Comparison of ENCODE assay signal across 24 mouse cellular contexts in genomic region chr16:9093593-9093992, GRCm38 (mm10).
DNase-seq lines count a peak whose midpoint lies in the region; ATAC-seq lines count a peak whose summit lies in the region.
"Had no signal": no experiment of that assay in that cellular context is flagged by ENCODE, and none has a peak within 500 bp of the region (broad histone marks: within the 10 kb centered on the region; RNA-seq: fewer than 3 reads in every experiment).

No protein-coding gene starts in this region.

- no peaks in the 10 kb centered on the region for H3K4me1 ChIP-seq in heart, embryonic 10.5 days
- H3K4me1 ChIP-seq in limb, embryonic 13.5 days: peaks cover 21% of the 10 kb centered on the region
- H3K4me1 ChIP-seq: lung, embryonic 15.5 days had no signal

- intact Hi-C loops in heart, postnatal 25 days (cut with DNase I): no loop called here

- no peaks in the 10 kb centered on the region for H3K9me3 ChIP-seq in heart, embryonic 10.5 days
- H3K9me3 ChIP-seq in limb, embryonic 13.5 days: no peaks in the 10 kb centered on the region
- H3K9me3 ChIP-seq: G1E; kidney, embryonic 15.5 days; lung, embryonic 15.5 days; neural tube, embryonic 12.5 days had no signal

- DNase-seq in heart, embryonic 10.5 days (ENCODE audit: low spot score): peak; percentile 45
- no peak for DNase-seq in heart, postnatal 25 days (ENCODE audit: low spot score)
- peak; percentile 1 for DNase-seq in Muller cell, postnatal 12 days (ENCODE audit: inconsistent ontology term)
- peak; percentile 28 for DNase-seq in embryo, embryonic 10.5 days (ENCODE audit: low spot score)
- DNase-seq in urinary bladder, postnatal 36 days (ENCODE audit: low spot score in 2 of 2): no peak
- DNase-seq in layer of hippocampus, postnatal 36 days: no peak
- DNase-seq: adrenal gland, postnatal 25 days; cerebellum, adult 8-10 months; heart, postnatal 10 days; kidney, adult 11 months; lung, postnatal 36 days; midbrain, embryonic 14.5 days; retina, postnatal 1 day; right cerebral cortex, postnatal 25 days; spleen, adult 18-20 months; thymus, postnatal 14 days had no signal

- H3K27ac ChIP-seq in heart, embryonic 10.5 days: no peak overlapping the region
- H3K27ac ChIP-seq in limb, embryonic 13.5 days: 0 out of 2 replicates have a peak overlapping the region, but pooled peaks have one; percentile 58
- H3K27ac ChIP-seq: hindbrain, embryonic 13.5 days; kidney, embryonic 15.5 days; liver, embryonic 14.5 days; lung, embryonic 15.5 days; neural tube, embryonic 12.5 days had no signal

- H3K4me3 ChIP-seq in heart, embryonic 10.5 days: no peak overlapping the region
- H3K4me3 ChIP-seq in limb, embryonic 13.5 days: no peak overlapping the region
- H3K4me3 ChIP-seq: hindbrain, embryonic 13.5 days; kidney, embryonic 15.5 days; lung, embryonic 15.5 days; neural tube, embryonic 12.5 days had no signal

- H3K9ac ChIP-seq in limb, embryonic 13.5 days: no peak overlapping the region
- H3K9ac ChIP-seq: hindbrain, embryonic 13.5 days; kidney, embryonic 15.5 days; liver, embryonic 14.5 days; lung, embryonic 15.5 days; neural tube, embryonic 12.5 days had no signal

- peak; percentile 84 for ATAC-seq in limb, embryonic 13.5 days (ENCODE audit: low FRiP score, low read depth)

- WGBS in heart, embryonic 10.5 days: 69% methylated on average over 2 of the region's 2 CpGs
- WGBS in limb, embryonic 13.5 days: 5% methylated on average over 2 of the region's 2 CpGs

- H3K27me3 ChIP-seq in heart, embryonic 10.5 days (ENCODE audit: insufficient read depth, poor library complexity, severe bottlenecking): no peaks in the 10 kb centered on the region
- no peaks in the 10 kb centered on the region for H3K27me3 ChIP-seq in limb, embryonic 13.5 days
- H3K27me3 ChIP-seq: hindbrain, embryonic 13.5 days; kidney, embryonic 15.5 days; lung, embryonic 15.5 days; neural tube, embryonic 12.5 days had no signal

- H3K4me2 ChIP-seq in limb, embryonic 13.5 days (replicated peaks): no peak overlapping the region
- H3K4me2 ChIP-seq: heart, embryonic 11.5 days; hindbrain, embryonic 13.5 days; kidney, embryonic 15.5 days; lung, embryonic 15.5 days; neural tube, embryonic 12.5 days had no signal

- no peaks in the 10 kb centered on the region for H3K36me3 ChIP-seq in heart, embryonic 10.5 days
- no peaks in the 10 kb centered on the region for H3K36me3 ChIP-seq in limb, embryonic 13.5 days
- H3K36me3 ChIP-seq: G1E; hindbrain, embryonic 13.5 days; kidney, embryonic 15.5 days; lung, embryonic 15.5 days; neural tube, embryonic 12.5 days had no signal

Comparison
In these comparisons a context has a peak if more than half of its experiments do, and no peak if none do; other contexts are left out.
1. DNase-seq: peak in heart, embryonic 10.5 days (single experiment), Muller cell, postnatal 12 days (single experiment) and embryo, embryonic 10.5 days (single experiment); none in heart, postnatal 25 days (single experiment), urinary bladder, postnatal 36 days (0 of 2) and layer of hippocampus, postnatal 36 days (0 of 2).